23 mouse cellular contexts compared by ENCODE assay signal in the genomic region with DNA sequence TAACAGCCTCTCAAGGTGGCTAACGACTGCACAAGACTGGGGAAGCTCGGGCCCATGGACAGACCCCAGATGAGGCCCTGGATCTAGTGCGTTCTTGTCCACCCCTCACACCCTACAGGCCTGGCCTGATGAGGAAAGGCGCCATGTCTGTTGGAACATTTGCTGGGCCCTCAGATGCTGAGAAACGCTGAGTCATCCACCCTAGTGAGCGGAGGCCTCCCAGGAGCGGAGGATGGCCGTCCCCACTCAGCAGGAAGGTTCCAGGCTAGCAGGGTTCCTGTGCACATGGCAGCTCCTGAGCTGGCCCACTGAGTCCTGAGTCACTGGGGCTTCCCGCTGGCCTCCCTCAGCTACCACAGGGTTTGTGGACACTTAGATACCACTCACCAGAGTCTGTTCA. TPM values are rescaled to one million over a fixed set of nuclear protein-coding genes. Genes with fewer than 3 reads are reported as not detected.
A peak's percentile ranks its signal among the peaks of the same experiment; 100 is the strongest.
DNase-seq lines count a peak whose midpoint lies in the region; ATAC-seq and TF ChIP-seq lines count a peak whose summit lies in the region.
"Had no signal": no experiment of that assay in that cellular context is flagged by ENCODE, and none has a peak within 500 bp of the region (broad histone marks: within the 10 kb centered on the region; RNA-seq: fewer than 3 reads in every experiment).

No protein-coding gene starts in this region.

- no peak overlapping the region for H3K9ac ChIP-seq in forebrain, embryonic 16.5 days (replicated peaks; ENCODE audit: low read depth, low read length)
- H3K9ac ChIP-seq in liver, embryonic 12.5 days = peak overlapping the region; percentile 55
- H3K9ac ChIP-seq: forebrain, embryonic 15.5 days; hindbrain, embryonic 12.5 days; limb, embryonic 12.5 days; midbrain, embryonic 15.5 days had no signal

- no peaks in the 10 kb centered on the region for H3K36me3 ChIP-seq in forebrain, embryonic 10.5 days (replicated peaks)
- no peaks in the 10 kb centered on the region for H3K36me3 ChIP-seq in forebrain, embryonic 16.5 days (ENCODE audit: control insufficient read depth, insufficient read depth)
- no peaks in the 10 kb centered on the region for H3K36me3 ChIP-seq in E14TG2a.4 (ENCODE audit: insufficient read depth, low read length)
- peaks cover 10% of the 10 kb centered on the region; the same call in 1 of the 2 replicates for H3K36me3 ChIP-seq in liver, embryonic 12.5 days
- H3K36me3 ChIP-seq in limb, embryonic 10.5 days = no peaks in the 10 kb centered on the region
- H3K36me3 ChIP-seq: forebrain, embryonic 15.5 days; heart, embryonic 13.5 days; hindbrain, embryonic 12.5 days; limb, embryonic 12.5 days; midbrain, embryonic 15.5 days had no signal

- DNase-seq in forebrain, embryonic 10.5 days (ENCODE audit: extremely low spot score, low spot score) = no peak
- peak; percentile 69 for DNase-seq in c-Kit-negative CD71-positive TER-119-positive erythroid progenitor cells, embryonic 14.5 days (ENCODE audit: low read depth, low spot score)
- no peak for DNase-seq in limb, embryonic 10.5 days (ENCODE audit: low spot score)
- DNase-seq in lung, postnatal 4 days = no peak
- DNase-seq in spleen, postnatal 36 days (ENCODE audit: low spot score in 2 of 2) = no peak
- DNase-seq: adrenal gland, adult 2 months; cerebellum, postnatal 25 days; gastrocnemius, postnatal 10 days; kidney, postnatal 25 days; layer of hippocampus, postnatal 36 days had no signal

- H3K27me3 ChIP-seq in forebrain, embryonic 10.5 days (ENCODE audit: poor library complexity, severe bottlenecking) = peaks cover 49% of the 10 kb centered on the region
- H3K27me3 ChIP-seq in forebrain, embryonic 16.5 days (replicated peaks; ENCODE audit: control insufficient read depth, insufficient read depth, low read length) = no peaks in the 10 kb centered on the region
- peaks cover 26% of the 10 kb centered on the region for H3K27me3 ChIP-seq in E14TG2a.4 (ENCODE audit: insufficient read depth, low read length)
- no peaks in the 10 kb centered on the region for H3K27me3 ChIP-seq in liver, embryonic 12.5 days (replicated peaks)
- peaks cover 29% of the 10 kb centered on the region for H3K27me3 ChIP-seq in limb, embryonic 10.5 days (ENCODE audit: low read depth, poor library complexity, severe bottlenecking)
- H3K27me3 ChIP-seq: forebrain, embryonic 15.5 days; heart, embryonic 13.5 days; hindbrain, embryonic 12.5 days; midbrain, embryonic 15.5 days had no signal

- 78% methylated on average over 9 of the region's 9 CpGs for WGBS in forebrain, embryonic 10.5 days
- 75% methylated on average over 9 of the region's 9 CpGs for WGBS in forebrain, embryonic 16.5 days
- 41% methylated on average over 9 of the region's 9 CpGs for WGBS in liver, embryonic 12.5 days (ENCODE audit: insufficient replicate concordance)
- WGBS in limb, embryonic 10.5 days = 82% methylated on average over 9 of the region's 9 CpGs

- peak overlapping the region; percentile 45; the same call in 1 of the 2 replicates for H3K27ac ChIP-seq in forebrain, embryonic 10.5 days
- no peak overlapping the region for H3K27ac ChIP-seq in forebrain, embryonic 16.5 days (ENCODE audit: low read length)
- peak overlapping the region; percentile 72 for H3K27ac ChIP-seq in liver, embryonic 12.5 days
- no peak overlapping the region for H3K27ac ChIP-seq in limb, embryonic 10.5 days
- H3K27ac ChIP-seq: forebrain, embryonic 15.5 days; heart, embryonic 13.5 days; hindbrain, embryonic 12.5 days; limb, embryonic 12.5 days; midbrain, embryonic 15.5 days had no signal

- no peak for ATAC-seq in forebrain, embryonic 16.5 days
- ATAC-seq in liver, embryonic 12.5 days = peak; percentile 68
- ATAC-seq: forebrain, embryonic 15.5 days; intestine, embryonic 16.5 days; lung, postnatal 0 days; midbrain, embryonic 15.5 days had no signal

- H3K4me1 ChIP-seq in forebrain, embryonic 10.5 days = peaks cover 67% of the 10 kb centered on the region
- peaks cover 8% of the 10 kb centered on the region for H3K4me1 ChIP-seq in forebrain, embryonic 16.5 days (replicated peaks; ENCODE audit: control insufficient read depth, insufficient read depth, low read length)
- H3K4me1 ChIP-seq in E14TG2a.4 (replicated peaks; ENCODE audit: low read depth, low read length) = peaks cover 78% of the 10 kb centered on the region
- H3K4me1 ChIP-seq in liver, embryonic 12.5 days = peaks cover 100% of the 10 kb centered on the region
- peaks cover 39% of the 10 kb centered on the region for H3K4me1 ChIP-seq in limb, embryonic 10.5 days

- H3K4me2 ChIP-seq in forebrain, embryonic 16.5 days (ENCODE audit: low read length) = no peak overlapping the region
- H3K4me2 ChIP-seq in liver, embryonic 12.5 days = peak overlapping the region; percentile 50
- H3K4me2 ChIP-seq: forebrain, embryonic 15.5 days; heart, embryonic 13.5 days; hindbrain, embryonic 12.5 days; limb, embryonic 12.5 days; midbrain, embryonic 15.5 days had no signal

- no peak overlapping the region for H3K4me3 ChIP-seq in forebrain, embryonic 10.5 days
- no peak overlapping the region for H3K4me3 ChIP-seq in forebrain, embryonic 16.5 days (replicated peaks; ENCODE audit: low read length)
- 0 out of 2 replicates have a peak overlapping the region, but pooled peaks have one; percentile 10 for H3K4me3 ChIP-seq in E14TG2a.4 (replicated peaks; ENCODE audit: low read length)
- no peak overlapping the region for H3K4me3 ChIP-seq in liver, embryonic 12.5 days
- no peak overlapping the region for H3K4me3 ChIP-seq in limb, embryonic 10.5 days
- H3K4me3 ChIP-seq: forebrain, embryonic 15.5 days; heart, embryonic 13.5 days; hindbrain, embryonic 12.5 days; limb, embryonic 12.5 days; midbrain, embryonic 15.5 days had no signal

- no peak for TF ChIP-seq CTCF in E14TG2a.4 (conservative IDR thresholded peaks at IDR 0.05; ENCODE audit: low read length)

- H3K9me3 ChIP-seq in forebrain, embryonic 10.5 days = no peaks in the 10 kb centered on the region
- H3K9me3 ChIP-seq in forebrain, embryonic 16.5 days (ENCODE audit: control insufficient read depth, low read length) = no peaks in the 10 kb centered on the region
- H3K9me3 ChIP-seq in E14TG2a.4 (ENCODE audit: low read length) = no peaks in the 10 kb centered on the region
- H3K9me3 ChIP-seq in liver, embryonic 12.5 days (replicated peaks) = no peaks in the 10 kb centered on the region
- H3K9me3 ChIP-seq in limb, embryonic 10.5 days (replicated peaks) = no peaks in the 10 kb centered on the region
- H3K9me3 ChIP-seq: forebrain, embryonic 15.5 days; heart, embryonic 13.5 days; hindbrain, embryonic 12.5 days; limb, embryonic 12.5 days; midbrain, embryonic 15.5 days had no signal

RNA-seq across cellular contexts. Expression of a gene that starts 9.7 kb away (rescaled TPM):
- 11.7 and 12.3 TPM in 2 replicates for polyA plus RNA-seq in forebrain, embryonic 10.5 days (2016; fragmentation: Nextera tagmentation; extraction: Ambion mirVana)
- polyA plus RNA-seq in forebrain, embryonic 16.5 days (2015; fragmentation: Nextera tagmentation; extraction: Ambion mirVana) = 47.8 and 50.4 TPM in 2 replicates
- 9.3 and 9.8 TPM in 2 replicates for polyA plus RNA-seq in liver, embryonic 12.5 days (2016; fragmentation: Nextera tagmentation; extraction: Ambion mirVana)
- polyA plus RNA-seq in limb, embryonic 10.5 days (2016; fragmentation: Nextera tagmentation; extraction: Ambion mirVana) = 15.8 and 17.2 TPM in 2 replicates

RNA-seq across cellular contexts. Expression of a gene that starts 27.5 kb away (rescaled TPM):
- not detected in 2 replicates for polyA plus RNA-seq in forebrain, embryonic 10.5 days (2016; fragmentation: Nextera tagmentation; extraction: Ambion mirVana)
- polyA plus RNA-seq in forebrain, embryonic 16.5 days (2015; fragmentation: Nextera tagmentation; extraction: Ambion mirVana) = not detected in 2 replicates
- not detected in 2 replicates for polyA plus RNA-seq in liver, embryonic 12.5 days (2016; fragmentation: Nextera tagmentation; extraction: Ambion mirVana)
- polyA plus RNA-seq in limb, embryonic 10.5 days (2016; fragmentation: Nextera tagmentation; extraction: Ambion mirVana) = not detected in 2 replicates
- polyA plus RNA-seq: adrenal gland, adult 2 months; embryonic facial prominence, embryonic 14.5 days; forebrain, embryonic 15.5 days; heart, embryonic 13.5 days; hindbrain, embryonic 12.5 days; intestine, embryonic 16.5 days; limb, embryonic 12.5 days; lung, postnatal 0 days; midbrain, embryonic 15.5 days; neural tube, embryonic 11.5 days; urinary bladder, adult 2 months had no signal

Comparison
In these comparisons a context has a peak if more than half of its experiments do, and no peak if none do; other contexts are left out.
1. H3K27ac ChIP-seq: peak in forebrain, embryonic 10.5 days (single experiment) and liver, embryonic 12.5 days (single experiment); none in forebrain, embryonic 16.5 days (single experiment) and limb, embryonic 10.5 days (single experiment).